Mouse (Mus musculus): ENCODE measurements around the gene Sigmar1.
"Not testable (repeated sequence)": the region's sequence is repeated elsewhere in the genome, so short reads cannot be mapped to it uniquely, and the experiment has no call there.

GRCm38 (mm10) chr4:41700224-41700623 lies 55.7 kb downstream of the Sigmar1 start:
- not testable (repeated sequence) for TF ChIP-seq POLR2AphosphoS2 (IDR thresholded peaks at IDR 0.05; ENCODE audit: low read depth, low read length); POLR2A (IDR thresholded peaks at IDR 0.05; ENCODE audit: low read depth, low read length); CTCF (conservative IDR thresholded peaks at IDR 0.05 in 1 of 2, IDR thresholded peaks at IDR 0.05 in 1 of 2; ENCODE audit: low read depth in 2 of 2, low read length in 2 of 2); ETS1 (conservative IDR thresholded peaks at IDR 0.05; ENCODE audit: low read depth, low read length); ZMIZ1 (IDR thresholded peaks at IDR 0.05; ENCODE audit: low read depth, low read length); BHLHE40 (IDR thresholded peaks at IDR 0.05; ENCODE audit: low read depth, low read length); KAT2A (IDR thresholded peaks at IDR 0.05; ENCODE audit: insufficient replicate concordance, low read length); NRF1 (IDR thresholded peaks at IDR 0.05; ENCODE audit: low read depth, low read length); USF1 (IDR thresholded peaks at IDR 0.05; ENCODE audit: low read depth, low read length); E2F4 (IDR thresholded peaks at IDR 0.05; ENCODE audit: insufficient replicate concordance, low read depth, low read length)

Measured in CH12.LX (cell line).